Mouse (Mus musculus) T-cell, adult 2 months (primary cell): ENCODE results near the gene Tbx6.
A peak's percentile ranks its signal among the peaks of the same experiment; 100 is the strongest.

ENCODE experiments used
- DNase-seq: peaks from one replicate; pipeline ENCODE4 v3.0.0; 2022; ENCODE audit warnings: low spot score

Tbx6 gene

DNA sequence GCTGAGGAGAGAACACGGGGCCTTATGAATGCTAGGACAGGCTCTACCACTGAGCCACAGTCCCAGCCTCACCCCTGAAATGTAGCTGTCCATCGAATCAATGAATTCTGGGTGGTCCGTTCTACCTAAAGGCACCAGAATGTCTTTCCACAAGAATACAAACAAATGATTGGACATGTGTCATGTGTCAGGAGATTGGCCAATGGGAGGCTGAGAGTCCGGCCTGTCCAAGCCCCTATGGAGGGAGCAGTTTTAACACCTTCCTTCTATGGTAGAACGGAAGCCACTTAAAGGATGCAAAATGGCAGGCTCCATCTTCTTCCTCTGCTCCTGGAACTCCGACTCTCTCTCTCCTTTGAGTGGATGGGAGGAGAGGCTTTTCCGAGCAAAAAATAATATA lies 36.3 kb downstream of the Tbx6 start:
- DNase-seq: no peak

DNA sequence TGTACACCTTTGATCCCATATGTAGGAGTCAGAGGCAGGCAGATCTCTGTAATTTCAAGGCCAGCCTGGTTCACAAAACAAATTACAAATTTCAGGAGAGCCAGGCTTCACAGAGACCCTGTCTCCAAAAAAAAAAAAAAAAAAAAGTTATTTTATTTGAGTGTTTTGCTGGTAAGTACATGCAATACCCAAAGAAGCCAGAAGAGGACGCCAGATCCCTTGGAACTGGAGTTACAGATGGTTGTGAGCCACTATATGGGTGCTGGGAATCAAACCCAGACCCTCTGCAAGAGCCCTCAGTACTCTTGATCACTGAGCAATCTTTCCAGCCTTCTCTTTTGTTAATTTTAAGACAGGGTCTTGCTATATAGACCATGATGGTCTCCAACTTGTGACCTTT lies 37.5 kb downstream of the Tbx6 start:
- DNase-seq: no peak

DNA sequence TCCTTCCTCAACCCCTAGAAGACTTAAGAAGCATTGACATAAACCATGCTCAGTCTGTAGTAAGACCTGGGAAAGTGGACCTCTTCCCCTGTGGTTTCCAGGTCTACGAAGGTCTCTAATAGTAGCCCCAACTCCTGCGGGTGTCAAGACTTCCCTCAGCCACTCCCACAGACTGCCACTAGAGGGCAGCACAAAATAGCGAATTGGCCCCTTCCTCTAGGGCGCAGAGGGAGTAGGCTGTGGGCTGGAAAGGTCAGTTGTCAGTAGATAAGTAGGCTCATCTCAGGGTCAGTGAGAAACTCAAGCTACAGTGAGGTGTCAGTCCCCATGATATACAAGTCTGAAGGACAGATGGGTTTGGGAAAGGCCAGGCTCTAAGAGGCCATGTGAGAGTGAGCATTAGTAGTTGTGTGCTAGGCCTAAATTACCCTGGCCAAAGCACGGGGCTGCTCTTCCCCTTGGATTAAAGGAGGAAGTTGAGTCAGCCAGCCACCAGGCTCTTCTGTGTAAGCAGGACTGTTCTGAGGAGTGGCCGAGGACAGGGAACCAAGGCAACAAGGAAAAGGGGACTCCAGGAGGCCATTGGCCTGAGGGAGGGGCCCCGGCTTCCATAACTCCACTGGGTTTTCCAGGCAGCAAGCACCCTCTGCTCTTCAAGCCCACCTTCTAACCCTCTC lies 40.7 kb downstream of the Tbx6 start:
- peak; percentile 68 for DNase-seq

GRCm38 (mm10) chr7:126822741-126823140 lies 41.5 kb downstream of the Tbx6 start:
- DNase-seq: no peak

DNA sequence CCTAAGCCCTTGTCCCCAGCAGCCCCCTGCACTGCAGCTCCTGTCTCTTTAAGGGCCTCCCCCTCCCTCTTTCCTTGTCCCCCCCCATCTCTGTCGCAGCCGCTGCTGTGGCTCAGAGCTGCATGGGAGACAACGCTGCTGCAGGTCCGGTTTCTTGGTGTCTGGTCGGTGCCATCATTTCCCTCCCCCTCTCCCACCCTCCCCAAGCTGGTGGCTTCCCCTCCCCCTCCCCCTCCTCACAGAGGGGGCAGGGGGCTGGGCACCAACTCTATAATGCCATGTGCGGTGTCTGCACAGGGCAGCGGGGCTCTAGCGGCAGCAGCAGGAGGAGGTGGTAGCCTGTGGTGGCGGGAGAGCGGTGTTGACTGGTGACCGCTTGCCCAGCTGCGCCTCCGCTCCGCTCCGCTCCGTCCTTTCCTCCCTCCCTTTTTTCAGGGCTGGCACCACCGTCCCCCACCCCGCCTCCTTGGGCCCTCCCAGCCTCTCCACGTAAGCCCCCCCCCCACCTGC lies 42.0 kb downstream of the Tbx6 start:
- no peak for DNase-seq

GRCm38 (mm10) chr7:126823940-126824339 lies 42.7 kb downstream of the Tbx6 start:
- no peak for DNase-seq

DNA sequence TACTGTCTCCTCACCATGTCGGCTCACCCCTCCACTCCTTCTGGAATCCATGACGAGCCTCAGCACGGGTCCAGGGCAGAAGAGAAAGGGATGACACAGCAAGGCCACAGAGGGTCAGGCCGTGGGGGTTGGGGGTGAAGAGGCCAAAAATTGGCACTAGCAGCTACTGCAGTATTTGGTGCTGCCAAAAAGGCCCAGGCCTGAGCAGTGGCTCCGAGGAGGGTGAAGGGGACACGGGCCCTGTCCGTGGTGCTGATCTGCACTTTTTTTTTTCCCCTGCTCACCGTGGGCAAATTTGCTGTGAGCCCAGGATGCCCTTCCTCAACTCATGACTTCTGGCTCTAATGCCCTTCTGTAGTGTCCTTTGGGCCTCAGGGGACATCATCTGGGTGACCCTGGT lies 44.1 kb downstream of the Tbx6 start:
- no peak for DNase-seq

GRCm38 (mm10) chr7:126825952-126826351 lies 44.7 kb downstream of the Tbx6 start:
- no peak for DNase-seq

DNA sequence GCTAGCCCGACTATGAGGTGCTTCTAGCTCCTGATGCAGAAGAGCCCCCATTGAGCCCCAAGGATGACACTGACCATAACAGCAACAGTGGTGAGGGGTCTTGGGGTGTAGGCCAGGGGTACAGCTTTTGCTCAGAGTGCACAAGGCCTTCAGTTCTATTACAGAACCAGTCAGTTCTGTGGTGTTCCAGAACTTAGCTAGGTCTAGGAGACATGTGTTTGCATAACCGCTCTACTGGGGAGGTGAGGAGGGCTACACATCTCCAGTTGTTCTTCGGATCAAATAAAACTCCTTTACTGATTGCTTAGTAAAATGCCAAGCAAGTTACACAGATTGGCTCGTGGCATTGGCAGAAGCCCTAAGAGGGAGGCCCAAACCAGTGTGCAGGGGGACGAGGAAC lies 50.3 kb downstream of the Tbx6 start, which contains the start of gene 4930451I11Rik:
TSS of gene 4930451I11Rik (minus strand) at position 101 of the 400 bp plus-strand sequence.
- no peak for DNase-seq

- DNase-seq: peak; percentile 81
Measured at GRCm38 (mm10) chr7:126832036-126832598, 50.8 kb downstream of the Tbx6 start.

GRCm38 (mm10) chr7:126833294-126833693 lies 52.0 kb downstream of the Tbx6 start:
- DNase-seq: no peak
